Mouse (Mus musculus): ENCODE results near the gene Olfr12.

DNA sequence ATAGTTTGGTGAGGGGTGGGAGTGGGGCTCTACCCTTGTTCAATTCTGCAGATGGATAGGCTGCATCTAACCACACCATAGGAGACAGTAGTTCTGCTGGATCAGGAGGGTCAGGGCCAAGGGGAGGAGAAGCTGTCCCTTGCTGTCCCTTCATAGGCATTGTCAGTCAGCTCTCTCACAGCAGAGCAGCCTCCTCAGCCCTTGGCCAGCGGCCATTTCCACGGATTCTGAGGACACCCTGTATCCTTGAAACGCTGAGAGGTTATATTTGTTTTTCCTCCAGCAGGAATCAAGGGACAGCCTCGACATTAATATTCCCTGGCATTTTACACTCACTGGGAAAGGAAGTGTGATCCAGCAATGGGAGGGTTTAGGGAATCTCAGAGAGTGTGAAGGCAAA is 772 bp downstream of the Olfr12 start:
- TF ChIP-seq POLR2A (IDR thresholded peaks at IDR 0.05; ENCODE audit: extremely low read depth, insufficient read depth, low read length) (no peak), CTCF (IDR thresholded peaks at IDR 0.05; ENCODE audit: extremely low read depth, insufficient read depth, low read length) (no peak)

Data from cortical plate, adult 2 months (tissue).